Mouse (Mus musculus) liver, postnatal 0 days (tissue): Measurements from ENCODE around the gene Zfand4.

Source experiments
- CTCF ChIP-seq: sonication (generic); IDR thresholded peaks from 2 replicates; pipeline ENCODE4 v1.5.1; 2016; ENCODE audit warnings: antibody characterized with exemption, low read depth
- EP300 ChIP-seq: IDR thresholded peaks from 2 replicates; pipeline ENCODE4 v1.6.1; 2016; ENCODE audit warnings: antibody characterized with exemption, low read depth, mild to moderate bottlenecking

DNA sequence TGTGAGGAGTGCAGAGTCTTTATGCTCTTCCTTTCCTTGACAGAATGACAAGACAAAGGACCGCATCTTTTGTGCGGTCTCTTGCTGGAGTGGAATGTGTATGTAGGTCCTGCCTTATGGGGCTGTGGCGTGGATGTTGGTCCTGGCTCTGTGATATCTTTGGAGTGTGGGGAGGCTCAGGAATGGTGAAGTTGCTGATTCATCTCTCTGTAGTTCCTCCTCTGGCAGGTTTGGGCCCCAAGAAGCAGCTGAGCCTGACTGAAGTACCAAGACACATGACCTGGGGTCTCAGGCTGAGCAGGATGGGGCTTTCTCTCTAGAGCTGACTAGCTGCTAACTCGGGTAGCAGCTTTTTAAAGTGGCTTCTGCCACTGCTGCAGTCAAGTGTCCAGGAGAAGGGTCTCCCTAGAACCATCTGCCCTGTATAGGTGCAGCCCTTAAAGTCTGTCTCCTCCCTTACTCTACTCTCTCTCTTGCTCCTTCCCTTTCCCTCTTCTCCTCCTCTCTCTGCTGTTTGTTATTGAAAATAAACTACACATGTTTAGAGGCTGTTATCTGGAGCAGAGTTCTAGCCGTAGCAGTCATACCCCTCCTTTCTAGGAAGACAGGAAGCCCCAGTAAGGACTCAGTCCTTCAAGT lies 14.8 kb downstream of the Zfand4 start:
- TF ChIP-seq CTCF (no peak), EP300 (no peak)
